ENCODE assay signal across 13 mouse cellular contexts in the genomic region with DNA sequence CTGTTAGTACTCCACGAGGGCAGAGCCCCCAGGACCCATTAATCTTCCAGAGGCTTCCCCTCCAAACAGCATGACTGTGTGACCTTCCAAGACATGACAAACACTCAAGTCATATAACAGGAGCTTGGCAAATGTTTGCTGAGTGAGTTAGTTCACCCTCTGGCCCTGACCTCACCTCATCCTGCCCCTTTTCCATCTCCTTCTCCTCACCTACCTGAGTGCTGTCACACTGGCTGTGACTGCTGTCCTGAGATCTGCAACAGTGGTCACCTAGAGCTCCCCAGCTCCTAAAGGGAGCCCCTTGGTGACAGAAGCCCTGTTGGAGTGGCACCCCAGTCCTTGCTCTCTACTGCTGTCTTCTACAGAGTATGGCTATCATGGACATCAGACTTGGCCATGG. TPM values are rescaled to one million over a fixed set of nuclear protein-coding genes. Genes with fewer than 3 reads are reported as not detected.
A peak's percentile ranks its signal among the peaks of the same experiment; 100 is the strongest.
DNase-seq lines count a peak whose midpoint lies in the region.
"Had no signal": no experiment of that assay in that cellular context is flagged by ENCODE, and none has a peak within 500 bp of the region (broad histone marks: within the 10 kb centered on the region; RNA-seq: fewer than 3 reads in every experiment).

No protein-coding gene starts in this region.

- DNase-seq in adrenal gland, adult (ENCODE audit: inconsistent age in 2 of 2, low spot score in 1 of 2) = peak; percentile 33 to 74
- DNase-seq in adrenal gland, postnatal 25 days = no peak
- peak; percentile 14 for DNase-seq in adrenal gland, adult 8-10 months
- DNase-seq in adrenal gland, postnatal 4 days (ENCODE audit: low spot score in 2 of 2) = no peak
- no peak for DNase-seq in ovary, adult 18-20 months (ENCODE audit: low spot score)
- DNase-seq: B cell, adult 2 months; cerebellum, adult 11-12 months; cerebellum, adult 2 months; cerebellum, adult 9-10 months; cerebellum, postnatal 10 days; cerebellum, postnatal 25 days; forebrain, postnatal 0 days had no signal

RNA-seq across cellular contexts. Expression of gene Atp2b2, which starts 31.8 kb away (rescaled TPM):
- 3.8 and 8.1 TPM in 2 replicates for total RNA-seq in adrenal gland, postnatal 25 days (2021)
- 10 to 100 TPM in 2 of 4 experiments, 1 to 10 TPM in 2; 6.9 to 13.6 (median 10.4) TPM for total RNA-seq in adrenal gland, adult 8-10 months (2022)
- total RNA-seq in adrenal gland, postnatal 4 days (2021) = 1 to 10 TPM; 7.6 to 8.4 TPM
- total RNA-seq: CH12.LX had no signal

RNA-seq across cellular contexts. Expression of gene Slc6a11, which starts 56.8 kb away (rescaled TPM):
- 0.18 TPM in 1 of 2 replicates, not detected in the other for total RNA-seq in adrenal gland, postnatal 25 days (2021)
- under 1 TPM; 0.12 to 0.31 (median 0.18) TPM for total RNA-seq in adrenal gland, adult 8-10 months (2022)
- 1 to 10 TPM in 1 of 2 experiments, under 1 TPM in 1; 0.56 to 1.5 TPM for total RNA-seq in adrenal gland, postnatal 4 days (2021)
- total RNA-seq: CH12.LX had no signal

Comparison
In these comparisons a context has a peak if more than half of its experiments do, and no peak if none do; other contexts are left out.
1. DNase-seq: peak in adrenal gland, adult (2 of 2) and adrenal gland, adult 8-10 months (single experiment); none in adrenal gland, postnatal 25 days (single experiment), adrenal gland, postnatal 4 days (0 of 2) and ovary, adult 18-20 months (single experiment).